Mouse (Mus musculus) effector memory CD4-positive, alpha-beta T cell, adult 7 months (primary cell): Measurements from ENCODE around the gene Slc46a1. TPM values are rescaled to one million over a fixed set of nuclear protein-coding genes. Genes with fewer than 3 reads are reported as not detected.

ENCODE experiments used
- polyA plus RNA-seq: library from polyadenylated mRNA; unstranded; fragments of 100-300 nt; shearing (Covaris generic); gene quantifications from one replicate; pipeline ENCODE4 v1.2.1, GENCODE M21; 2017

The Slc46a1 gene
- 0.62 TPM for polyA plus RNA-seq

GRCm38 (mm10) chr11:78465568-78466180 lies at the start of gene Slc46a1:
TSS of gene Slc46a1 (plus strand) at chr11:78465697.

DNA sequence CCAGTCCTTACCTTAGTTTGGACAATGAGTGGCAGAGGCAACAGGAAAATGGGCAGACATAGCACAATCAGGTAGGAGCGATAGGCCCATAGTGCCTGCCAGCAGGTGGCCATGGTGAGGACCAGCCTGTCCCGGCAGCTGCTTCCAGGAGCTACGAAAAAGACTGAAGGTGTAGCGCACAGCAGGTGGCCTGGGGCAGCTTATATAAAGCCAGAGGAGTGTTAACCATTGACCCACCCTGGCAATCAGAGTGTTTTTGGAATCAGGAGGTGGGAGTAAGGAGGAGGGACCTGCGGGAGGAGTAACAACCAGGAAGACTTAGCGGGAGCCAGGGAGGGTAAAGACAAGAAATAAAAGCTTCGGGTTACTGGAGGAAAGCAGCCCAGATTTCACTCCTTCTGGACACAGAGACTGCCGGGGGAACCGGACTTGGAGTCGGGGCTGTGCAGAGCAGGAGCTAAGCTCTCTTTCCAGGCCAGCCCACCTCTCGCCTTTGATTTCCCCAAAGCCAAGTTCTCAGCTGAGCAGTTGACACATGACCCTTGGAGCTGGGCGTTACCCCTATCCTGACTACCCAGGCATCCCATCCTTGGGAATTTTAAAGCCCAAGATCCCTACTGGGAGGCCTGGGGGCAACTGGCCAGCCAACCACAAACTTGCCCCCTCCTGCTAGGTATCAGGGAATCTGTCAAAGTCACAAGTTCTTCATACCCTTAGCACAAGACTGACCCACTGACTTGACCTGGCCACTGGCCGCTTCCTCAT lies 43.3 kb upstream of the Slc46a1 start, which contains the start of gene Slc13a2:
Gene Slc13a2, minus strand, starts transcription at position 163 of the 765 bp plus-strand sequence.

GRCm38 (mm10) chr11:78497544-78498522 lies 32.3 kb downstream of the Slc46a1 start, which contains the start of gene Sarm1:
TSS of gene Sarm1 (minus strand) at chr11:78497754.

DNA sequence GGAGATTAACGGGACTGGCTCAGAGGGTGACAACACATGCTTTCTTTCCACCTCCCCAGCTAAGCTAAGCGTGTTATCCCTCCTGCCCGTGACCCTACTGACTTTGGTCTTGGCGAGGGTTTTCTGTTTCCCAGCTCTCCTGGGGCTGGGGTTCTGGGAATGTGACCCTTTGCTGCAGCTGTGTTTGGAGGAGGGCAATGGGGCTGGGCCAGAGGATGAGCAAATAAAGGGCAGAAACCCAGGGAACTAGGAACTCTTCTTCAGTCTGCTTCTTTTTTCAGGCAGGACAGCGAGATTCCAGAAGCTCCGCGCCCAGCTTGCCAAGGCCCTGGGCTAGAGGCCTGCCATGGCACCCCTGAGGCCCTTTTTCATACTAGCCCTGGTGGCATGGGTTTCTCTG lies 33.5 kb downstream of the Slc46a1 start, which contains the start of gene Vtn:
Gene Vtn, plus strand, starts transcription at position 88 of the 400 bp plus-strand sequence.

DNA sequence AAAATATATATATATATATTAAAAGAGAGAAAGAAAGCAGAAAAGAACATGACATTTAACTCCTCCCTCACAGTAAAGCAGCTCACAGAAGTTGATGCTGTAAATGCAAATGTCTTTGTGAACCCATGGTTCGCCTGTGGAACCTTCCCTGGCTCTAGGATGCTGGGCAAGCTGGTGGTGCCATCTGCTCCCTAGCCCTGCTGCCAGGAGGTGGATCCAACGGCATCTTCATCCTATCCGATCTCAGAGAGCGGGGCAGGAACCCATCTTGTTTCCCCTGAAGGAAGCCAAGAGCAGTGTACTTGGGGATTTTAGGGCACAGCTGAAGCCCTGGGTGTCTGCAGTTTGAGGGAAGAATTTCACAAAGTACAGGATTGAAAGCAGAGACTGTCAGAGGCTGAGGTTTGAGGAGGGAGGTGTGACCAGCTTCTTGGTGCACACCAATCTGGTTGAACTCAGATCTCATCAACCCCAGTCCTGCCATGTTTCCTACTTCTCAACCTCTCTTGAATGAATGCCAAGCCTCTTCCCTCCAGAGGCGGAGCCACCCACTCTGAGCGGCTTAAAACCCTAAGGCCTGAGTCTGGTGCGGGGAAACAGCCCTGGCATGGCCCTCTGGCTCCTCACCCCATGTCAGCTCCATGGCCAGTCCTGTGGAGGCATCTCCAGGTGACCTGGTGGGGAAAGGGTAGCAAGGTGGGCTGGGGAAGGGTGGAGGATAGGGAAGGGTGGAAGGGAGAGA lies 37.6 kb downstream of the Slc46a1 start, which contains the start of gene Sebox:
Gene Sebox, plus strand, starts transcription at position 539 of the 742 bp plus-strand sequence.

DNA sequence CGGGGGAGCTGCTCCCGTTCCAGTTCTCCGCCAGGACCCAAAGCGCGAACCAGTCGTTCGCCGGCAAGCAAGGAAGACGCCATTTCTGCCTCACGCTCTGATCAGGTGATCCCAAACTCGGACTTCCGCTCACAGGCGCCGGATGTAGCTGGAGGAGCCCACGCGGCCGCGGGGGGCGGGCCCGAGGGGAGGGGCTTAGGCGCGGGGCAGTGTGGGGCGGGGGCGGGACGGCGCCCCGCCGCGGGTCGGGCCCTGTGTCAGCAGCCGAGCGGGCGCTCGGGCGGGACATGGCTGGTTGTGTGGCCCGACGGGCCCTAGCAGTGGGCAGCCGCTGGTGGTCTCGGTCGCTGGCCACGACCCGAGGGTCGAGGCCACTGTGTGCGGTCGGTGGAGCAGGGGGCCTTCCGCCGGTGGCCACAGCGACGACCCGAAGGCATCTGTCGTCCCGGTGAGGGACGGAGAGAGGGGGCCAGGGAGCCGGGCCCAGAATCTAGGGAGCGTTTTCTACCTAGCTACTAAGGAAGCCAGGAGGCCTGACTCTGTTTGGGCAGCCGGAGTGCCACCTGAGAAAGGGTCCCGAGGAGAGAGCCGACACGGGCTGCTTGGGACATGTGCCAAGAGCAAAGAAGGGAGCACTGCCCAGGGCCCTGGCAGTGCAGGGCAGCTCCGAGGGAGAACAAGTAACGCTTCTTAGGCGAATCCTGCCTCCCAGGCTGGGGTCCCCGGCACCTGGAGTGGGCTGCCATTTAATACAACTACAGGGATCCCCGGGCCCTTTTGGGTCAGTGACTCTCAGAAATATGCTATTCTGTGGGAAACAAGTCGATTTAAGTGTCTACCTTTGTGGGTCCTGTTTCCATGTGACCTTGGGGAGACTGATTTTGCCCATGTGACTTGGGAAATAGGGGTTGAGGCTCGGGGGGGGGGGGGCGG lies 46.8 kb downstream of the Slc46a1 start, which contains the start of the genes Tmem199 and Poldip2:
Gene Tmem199, minus strand, starts transcription at position 148 of the 933 bp plus-strand sequence.
Gene Poldip2, plus strand, starts transcription at position 169 of the 933 bp plus-strand sequence.

Other genes starting within 250 kb of the Slc46a1 start
- gene Sdf2, start 220.0 kb upstream of the Slc46a1 start, polyA plus RNA-seq: 114 TPM
- 35.0 TPM for gene Supt6, start 219.7 kb upstream of the Slc46a1 start, polyA plus RNA-seq
- gene 2610507B11Rik, start 203.9 kb upstream of the Slc46a1 start, polyA plus RNA-seq: 57.3 TPM
- gene BC030499, start 174.9 kb upstream of the Slc46a1 start, polyA plus RNA-seq: 0.52 TPM
- 0.88 TPM for gene Spag5, start 164.2 kb upstream of the Slc46a1 start, polyA plus RNA-seq
- gene Aldoc, start 142.7 kb upstream of the Slc46a1 start, polyA plus RNA-seq: 6.8 TPM
- 69.6 TPM for gene Pigs, start 137.3 kb upstream of the Slc46a1 start, polyA plus RNA-seq
- gene Unc119, start 122.2 kb upstream of the Slc46a1 start, polyA plus RNA-seq: 29.6 TPM
- gene Foxn1, start 79.1 kb upstream of the Slc46a1 start, polyA plus RNA-seq: 0.30 TPM
- gene Slc13a2, start 43.5 kb upstream of the Slc46a1 start, polyA plus RNA-seq: not detected
- gene Sarm1, start 32.1 kb downstream of the Slc46a1 start, polyA plus RNA-seq: 2.6 TPM
- gene Vtn, start 33.4 kb downstream of the Slc46a1 start, polyA plus RNA-seq: not detected
- not detected for gene Sebox, start 37.8 kb downstream of the Slc46a1 start, polyA plus RNA-seq
- gene Tmem199, start 46.5 kb downstream of the Slc46a1 start, polyA plus RNA-seq: 17.1 TPM
- gene Poldip2, start 46.5 kb downstream of the Slc46a1 start, polyA plus RNA-seq: 33.7 TPM
- 15.2 TPM for gene Tnfaip1, start 70.6 kb downstream of the Slc46a1 start, polyA plus RNA-seq
- gene Ift20, start 70.7 kb downstream of the Slc46a1 start, polyA plus RNA-seq: 61.7 TPM
- gene Tmem97, start 85.1 kb downstream of the Slc46a1 start, polyA plus RNA-seq: 16.8 TPM
- 5.7 TPM for gene Nlk, start 231.7 kb downstream of the Slc46a1 start, polyA plus RNA-seq